Mouse (Mus musculus) hindbrain, embryonic 10.5 days (tissue): ENCODE data around the gene Tti1. TPM values are rescaled to one million over a fixed set of nuclear protein-coding genes. Genes with fewer than 3 reads are reported as not detected.

Experiments
- DNase-seq: peaks from one replicate; pipeline ENCODE4 v3.0.0-alpha.2; 2017; ENCODE audit warnings: low spot score
- H3K27ac ChIP-seq: fragments of 300-500 bp; sonication (generic); 2 replicates; pipeline ENCODE4 v1.5.1; 2016; ENCODE audit warnings: mild to moderate bottlenecking, moderate library complexity
- H3K27me3 ChIP-seq: fragments of 300-500 bp; sonication (generic); 2 replicates; pipeline ENCODE4 v1.6.1; 2016; ENCODE audit warnings: mild to moderate bottlenecking; ENCODE audit not compliant: poor library complexity, insufficient read depth, severe bottlenecking
- H3K36me3 ChIP-seq: fragments of 300-500 bp; sonication (generic); 2 replicates; pipeline ENCODE4 v1.6.1; 2016; ENCODE audit warnings: mild to moderate bottlenecking, moderate library complexity
- H3K4me1 ChIP-seq: fragments of 300-500 bp; sonication (generic); replicated peaks from 2 replicates; pipeline ENCODE4 v1.6.1; 2016; ENCODE audit warnings: mild to moderate bottlenecking
- H3K4me3 ChIP-seq: fragments of 300-500 bp; sonication (generic); 2 replicates; pipeline ENCODE4 v1.5.1; 2016; ENCODE audit warnings: mild to moderate bottlenecking, moderate library complexity
- H3K9me3 ChIP-seq: fragments of 300-500 bp; sonication (generic); 2 replicates; pipeline ENCODE4 v1.6.1; 2016; ENCODE audit warnings: mild to moderate bottlenecking, moderate library complexity
- WGBS: fragments of 180-500 bp; shearing (Covaris S2); methylation state at CpG from one replicate; pipeline ENCODE4 v1.1.7; 2016; 5-methylcytosine and 5-hydroxymethylcytosine counted together
- polyA plus RNA-seq: library from polyadenylated mRNA; unstranded; fragments of >200 nt; fragmentation: Nextera tagmentation; extraction: Ambion mirVana; gene quantifications from 2 replicates; pipeline ENCODE4 v1.2.1, GENCODE M21; 2016

The Tti1 gene
- polyA plus RNA-seq, 1 experiment from 2014 or later = 36.5 TPM

DNA sequence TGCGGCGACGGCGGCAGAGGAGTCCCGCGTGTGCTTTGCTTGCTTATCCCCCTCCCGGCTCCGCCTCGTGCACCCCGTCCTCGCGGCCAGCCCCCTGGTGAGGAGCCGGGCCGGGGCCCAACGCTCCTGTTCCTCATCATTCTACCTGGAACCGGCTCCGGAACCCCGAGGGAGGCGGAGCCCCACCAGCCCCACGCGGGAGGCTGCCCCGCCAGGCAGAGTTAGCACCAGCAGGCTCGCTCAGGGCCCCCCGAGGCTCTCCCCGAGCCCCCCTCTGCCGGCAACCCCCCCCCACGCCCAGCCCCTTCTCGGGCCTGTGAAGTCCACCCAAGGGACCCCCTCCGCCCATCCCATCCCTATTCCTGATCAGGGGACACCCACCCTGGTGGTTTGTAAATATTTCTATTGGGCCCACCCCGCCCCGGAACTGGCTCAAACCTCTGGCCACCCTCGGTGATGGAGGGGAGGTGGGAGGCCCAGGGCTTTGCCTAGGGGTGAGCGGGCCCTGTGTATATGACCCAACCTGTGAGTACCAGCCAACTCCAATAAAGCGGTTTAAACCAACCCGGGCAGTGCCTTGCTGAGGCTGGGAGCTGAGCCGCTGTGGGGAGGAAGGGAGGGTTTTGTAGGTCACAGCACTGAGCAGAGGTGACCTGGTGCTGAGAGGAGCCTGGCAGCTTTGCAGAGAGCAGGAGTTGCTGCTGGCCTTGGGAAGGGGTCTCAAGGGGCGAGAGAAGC lies 83.9 kb downstream of the Tti1 start:
- peaks cover 48% of the 10 kb centered on the region for H3K27me3 ChIP-seq
- WGBS = 10% methylated on average over 37 of the region's 37 CpGs
- no peaks in the 10 kb centered on the region for H3K9me3 ChIP-seq
- peak overlapping the region; percentile 87 for H3K27ac ChIP-seq
- DNase-seq = peak; percentile 20
- H3K4me1 ChIP-seq = peaks cover 36% of the 10 kb centered on the region
- no peaks in the 10 kb centered on the region for H3K36me3 ChIP-seq
- peak overlapping the region; percentile 66 for H3K4me3 ChIP-seq

- 1% methylated on average over 47 of the region's 47 CpGs for WGBS
- Histone ChIP-seq H3K9me3 (no peaks in the 10 kb centered on the region), H3K27me3 (peaks cover 54% of the 10 kb centered on the region), H3K27ac (peak overlapping the region; percentile 87), H3K4me3 (peak overlapping the region; percentile 66), H3K36me3 (no peaks in the 10 kb centered on the region), H3K4me1 (peaks cover 36% of the 10 kb centered on the region)
- DNase-seq = peak; percentile 87
Measured at GRCm38 (mm10) chr2:157943514-157944155, 84.6 kb downstream of the Tti1 start.

- peak; percentile 25 for DNase-seq
- H3K4me3 ChIP-seq = peak overlapping the region; percentile 40
- H3K27ac ChIP-seq = peak overlapping the region; percentile 53; the same call in 1 of the 2 replicates
- WGBS = 7% methylated on average over 18 of the region's 18 CpGs
- H3K27me3 ChIP-seq = peaks cover 66% of the 10 kb centered on the region
- no peaks in the 10 kb centered on the region for H3K9me3 ChIP-seq
- peaks cover 36% of the 10 kb centered on the region for H3K4me1 ChIP-seq
- H3K36me3 ChIP-seq = no peaks in the 10 kb centered on the region
Measured at GRCm38 (mm10) chr2:157940586-157941185, 87.5 kb downstream of the Tti1 start.

GRCm38 (mm10) chr2:157936676-157937075 lies 91.6 kb downstream of the Tti1 start:
- Histone ChIP-seq H3K27ac (no peak overlapping the region), H3K4me3 (no peak overlapping the region), H3K36me3 (no peaks in the 10 kb centered on the region), H3K9me3 (no peaks in the 10 kb centered on the region), H3K27me3 (peaks cover 53% of the 10 kb centered on the region), H3K4me1 (peaks cover 26% of the 10 kb centered on the region)
- DNase-seq = no peak
- WGBS = 80% methylated on average over 4 of the region's 4 CpGs

DNA sequence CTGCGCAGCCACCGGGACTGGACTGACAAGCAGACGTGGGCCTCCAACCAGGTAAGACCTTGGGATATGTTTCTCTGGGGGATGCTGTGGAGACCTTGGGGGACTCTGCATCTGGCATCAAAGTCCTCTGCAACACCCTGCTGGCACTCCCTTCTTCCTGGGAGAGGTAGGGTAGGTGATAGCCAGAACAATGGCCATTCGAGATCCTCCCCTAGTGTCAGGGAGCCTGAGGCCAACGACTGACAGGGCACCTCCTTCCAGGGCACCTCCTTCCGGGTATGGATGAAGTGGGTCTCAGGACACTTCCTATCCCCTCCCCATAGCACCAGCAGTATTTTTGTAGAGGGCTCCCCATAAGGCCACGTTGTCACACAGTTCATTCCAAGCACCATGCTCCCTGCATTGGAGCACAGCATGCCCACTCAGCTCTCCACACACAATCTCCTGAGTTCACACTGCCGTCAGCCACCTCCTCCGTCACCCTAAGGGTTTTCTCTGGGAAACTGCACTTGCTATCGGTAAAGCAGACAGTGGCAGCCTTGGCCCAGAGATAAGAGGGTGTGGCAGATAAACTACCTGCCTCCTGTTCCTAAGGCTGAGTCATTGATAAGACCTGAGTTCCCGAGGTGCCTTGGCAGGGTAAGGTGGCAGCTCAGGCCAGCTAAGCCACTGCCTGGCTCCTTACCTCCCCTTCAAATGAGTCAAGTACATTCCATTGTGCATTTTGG lies 92.6 kb downstream of the Tti1 start:
- Histone ChIP-seq H3K27me3 (peaks cover 48% of the 10 kb centered on the region), H3K4me3 (no peak overlapping the region), H3K27ac (no peak overlapping the region), H3K4me1 (peaks cover 15% of the 10 kb centered on the region), H3K36me3 (no peaks in the 10 kb centered on the region), H3K9me3 (no peaks in the 10 kb centered on the region)
- 76% methylated on average over 11 of the region's 11 CpGs for WGBS
- no peak for DNase-seq

GRCm38 (mm10) chr2:157932655-157933054 lies 95.6 kb downstream of the Tti1 start:
- DNase-seq = no peak
- H3K4me3 ChIP-seq = no peak overlapping the region
- H3K27me3 ChIP-seq = peaks cover 36% of the 10 kb centered on the region
- no peaks in the 10 kb centered on the region for H3K36me3 ChIP-seq
- peaks cover 31% of the 10 kb centered on the region for H3K4me1 ChIP-seq
- no peak overlapping the region for H3K27ac ChIP-seq
- no peaks in the 10 kb centered on the region for H3K9me3 ChIP-seq
- WGBS = 85% methylated on average over 4 of the region's 4 CpGs

Other genes starting within 250 kb of the Tti1 start
- gene Vstm2l, start 113.8 kb downstream of the Tti1 start, polyA plus RNA-seq = 0.62 and 3.2 TPM in 2 replicates
- gene Rprd1b, start 64 bp upstream of the Tti1 start, polyA plus RNA-seq = 55.7 and 56.8 TPM in 2 replicates
- 7.5 and 10.2 TPM in 2 replicates for gene Tgm2, start 118.0 kb upstream of the Tti1 start, polyA plus RNA-seq
- 3.7 and 4.9 TPM in 2 replicates for gene D630003M21Rik, start 200.8 kb upstream of the Tti1 start, polyA plus RNA-seq
- gene Bpi, start 229.7 kb upstream of the Tti1 start, polyA plus RNA-seq = not detected in 2 replicates